Mouse (Mus musculus) urinary bladder, adult 18-20 months (tissue): Measurements from ENCODE around the gene Map3k4.
A peak's percentile ranks its signal among the peaks of the same experiment; 100 is the strongest.

ENCODE experiments used
- DNase-seq, 2 experiments: peaks; one replicate each; pipeline ENCODE4 v3.0.0; 2022; ENCODE audit warnings: low spot score in 2 of 2, mixed read lengths in 2 of 2

The Map3k4 gene

GRCm38 (mm10) chr17:12318663-12319201 lies at the start of gene Map3k4:
Map3k4 (minus strand) TSS chr17:12318796.
- peak; percentile 89 to 97 for DNase-seq

- DNase-seq: peak; percentile 37 to 39
Observed at GRCm38 (mm10) chr17:12367373-12367930, 48.9 kb upstream of the Map3k4 start.

DNA sequence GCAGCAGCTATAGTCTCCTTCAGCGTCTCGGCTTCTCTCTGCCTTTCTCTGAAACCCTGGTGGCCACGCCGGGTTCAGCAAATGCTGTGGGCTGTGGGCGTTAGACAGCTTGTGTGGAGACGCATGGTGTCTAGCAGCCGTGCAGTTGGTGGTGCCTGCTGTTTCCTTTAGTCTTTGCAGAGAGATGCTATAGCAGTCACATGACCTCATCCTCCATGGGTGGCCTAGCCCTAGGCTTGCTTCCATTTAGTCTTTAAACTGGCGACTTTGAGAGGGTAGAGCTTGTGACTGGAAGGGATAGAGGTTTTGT lies 45.8 kb upstream of the Map3k4 start:
- no peak for DNase-seq

DNA sequence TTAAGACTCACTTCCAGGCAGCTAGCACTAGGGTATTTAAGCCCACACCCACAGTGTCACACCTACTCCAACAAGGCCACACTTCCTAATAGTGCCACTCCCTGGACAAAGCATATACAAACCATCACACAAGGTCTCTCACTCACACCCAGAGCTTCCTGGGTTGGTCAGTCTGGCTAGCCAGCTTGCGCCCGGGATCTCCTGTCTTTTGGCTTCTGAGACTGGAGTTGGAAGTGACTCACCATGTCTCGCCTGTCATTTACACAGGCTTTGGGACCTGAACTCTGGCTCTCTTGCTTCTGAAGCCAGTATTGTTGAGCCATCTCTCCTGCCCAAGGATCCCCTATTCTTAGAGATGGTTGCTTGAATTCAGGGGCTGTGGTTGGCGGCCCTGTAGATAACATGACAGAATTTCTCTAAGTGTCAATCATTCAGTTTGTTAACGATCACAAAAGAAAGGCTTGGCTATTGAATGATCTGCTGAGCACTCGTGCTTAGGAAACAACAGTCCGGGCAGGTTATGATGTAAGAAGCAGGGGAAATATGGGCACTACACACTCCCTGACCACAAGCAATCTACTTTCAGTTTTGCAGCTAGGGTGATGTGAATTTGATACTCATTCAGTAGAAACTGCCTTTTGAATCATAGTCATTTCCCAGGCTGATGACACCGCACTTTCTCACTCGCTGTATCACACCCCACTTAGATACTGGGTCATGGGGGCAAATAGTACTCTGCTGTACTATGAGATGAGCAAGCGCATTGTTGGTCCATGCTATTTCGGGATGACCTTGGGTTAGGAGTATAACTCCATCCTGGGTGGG lies 45.2 kb upstream of the Map3k4 start:
- no peak for DNase-seq

GRCm38 (mm10) chr17:12359876-12360275 lies 41.3 kb upstream of the Map3k4 start:
- DNase-seq: no peak

DNA sequence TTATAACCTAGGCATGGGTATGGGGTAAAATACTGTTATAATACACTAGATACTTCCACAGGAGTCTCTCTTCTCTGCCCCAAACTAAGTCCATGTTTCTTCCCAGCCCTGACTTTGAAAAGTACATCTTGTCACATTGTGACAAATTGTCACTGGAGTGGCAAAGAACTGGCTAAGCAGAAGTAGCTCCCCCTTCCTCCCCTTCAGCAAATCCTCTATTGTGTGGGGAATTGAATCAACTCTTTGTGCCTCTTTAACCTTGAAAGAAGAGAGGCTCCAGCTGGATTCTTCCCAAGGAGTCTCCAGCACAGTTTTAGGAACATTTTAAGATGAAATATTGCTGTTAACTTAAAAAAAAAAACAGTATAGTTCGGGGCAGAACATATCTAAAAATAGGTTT lies 34.2 kb upstream of the Map3k4 start:
- DNase-seq: no peak

GRCm38 (mm10) chr17:12351564-12351963 lies 33.0 kb upstream of the Map3k4 start:
- peak in 1 of 2 experiments; percentile 11 for DNase-seq

DNA sequence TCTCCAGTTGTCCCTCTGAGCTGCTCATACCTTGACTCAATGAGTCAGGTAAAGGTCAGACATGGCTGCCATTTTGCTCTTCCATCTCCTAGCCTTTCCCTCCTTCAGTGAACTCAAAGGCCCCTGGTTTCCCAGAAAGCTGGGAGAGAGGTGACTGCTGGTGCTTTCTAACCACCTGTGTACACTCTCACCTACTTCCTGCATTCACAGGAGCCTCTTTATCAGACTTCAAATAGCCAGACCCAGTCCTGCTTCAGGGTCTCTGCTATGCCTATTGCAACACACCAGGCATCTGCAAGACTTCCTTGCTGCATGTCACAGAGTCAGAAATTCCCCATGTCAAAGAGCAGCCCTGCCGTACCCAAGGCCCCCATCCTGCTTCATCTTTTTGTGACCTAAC lies 28.9 kb upstream of the Map3k4 start:
- no peak for DNase-seq

DNA sequence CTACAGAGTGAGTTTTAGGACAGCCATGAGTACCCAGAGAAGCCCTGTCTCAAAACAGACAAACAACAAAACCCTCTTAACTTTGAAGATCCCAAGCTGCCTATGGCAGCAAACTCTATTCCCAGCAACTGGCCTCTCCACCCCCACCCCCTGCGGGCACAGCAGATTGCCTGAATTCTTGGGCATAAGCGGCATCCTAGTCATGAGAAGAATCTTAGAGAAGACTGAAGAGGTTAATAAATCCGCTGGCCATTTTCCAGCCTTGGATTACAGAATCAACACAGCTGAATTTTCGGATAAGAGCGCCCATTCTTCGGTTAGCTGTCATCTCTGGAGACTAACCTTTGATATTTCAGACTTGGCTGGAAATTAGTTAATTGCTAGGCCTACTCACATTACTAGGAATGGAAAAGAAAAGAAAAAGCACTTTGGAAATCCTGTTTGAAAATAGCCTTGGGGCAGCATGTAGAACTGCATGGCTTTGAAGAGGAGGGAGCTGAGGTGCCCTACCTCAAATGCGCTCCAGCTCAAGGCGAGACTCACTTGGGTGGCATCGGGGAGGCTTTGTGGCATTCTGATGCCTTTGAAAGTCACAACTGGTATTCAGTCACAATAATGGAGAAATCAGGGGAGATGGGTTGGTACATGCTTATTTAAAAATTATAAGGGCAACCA lies 25.2 kb upstream of the Map3k4 start:
- DNase-seq: no peak

- no peak for DNase-seq
Observed at GRCm38 (mm10) chr17:12337156-12337555, 18.6 kb upstream of the Map3k4 start.

- DNase-seq: no peak
Observed at GRCm38 (mm10) chr17:12336073-12336868, 17.7 kb upstream of the Map3k4 start.

GRCm38 (mm10) chr17:12335115-12335514 lies 16.5 kb upstream of the Map3k4 start:
- no peak for DNase-seq

DNA sequence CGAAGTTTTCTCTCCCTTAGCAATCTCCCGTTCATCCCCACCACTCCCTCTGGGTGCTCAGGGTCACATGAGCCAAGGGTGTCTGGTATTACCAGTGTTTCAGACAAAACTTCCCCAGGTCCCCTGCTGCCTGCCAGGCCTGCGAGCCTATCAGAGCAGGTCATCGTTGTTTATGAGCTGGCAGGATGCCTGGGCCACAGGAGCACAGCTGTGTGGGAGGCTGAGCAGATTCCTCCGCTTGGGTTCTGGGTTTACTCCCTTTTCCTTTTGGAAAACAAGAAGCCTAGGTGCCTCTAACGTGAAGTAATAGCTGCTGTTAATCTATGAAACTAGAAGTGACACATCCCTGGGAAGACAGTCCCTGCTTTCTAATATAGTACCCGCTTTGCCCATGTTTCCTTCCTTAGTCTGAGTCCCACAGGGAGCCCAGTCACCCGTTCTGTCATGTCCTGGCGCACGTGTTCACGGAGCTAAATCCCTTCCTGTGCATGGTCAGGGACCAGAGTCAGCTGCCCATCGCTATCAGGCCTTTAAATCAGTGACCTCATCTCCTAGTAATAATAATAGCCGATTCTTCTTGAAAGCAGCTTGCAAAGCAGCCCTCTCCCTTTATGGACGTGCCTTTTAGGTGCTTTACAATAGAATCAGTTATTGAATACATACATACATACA lies 9.4 kb upstream of the Map3k4 start:
- peak; percentile 66 to 80 for DNase-seq

- no peak for DNase-seq
Observed at GRCm38 (mm10) chr17:12319786-12320185, 1.2 kb upstream of the Map3k4 start.

GRCm38 (mm10) chr17:12317954-12318651 lies 493 bp downstream of the Map3k4 start:
- peak in 1 of 2 experiments; percentile 44 for DNase-seq

GRCm38 (mm10) chr17:12317607-12317953 lies 1.0 kb downstream of the Map3k4 start:
- DNase-seq: no peak

GRCm38 (mm10) chr17:12316251-12316650 lies 2.3 kb downstream of the Map3k4 start:
- peak in 1 of 2 experiments; percentile 42 for DNase-seq

- no peak for DNase-seq
Observed at GRCm38 (mm10) chr17:12312248-12312647, 6.3 kb downstream of the Map3k4 start.

GRCm38 (mm10) chr17:12309493-12309892 lies 9.1 kb downstream of the Map3k4 start:
- no peak for DNase-seq

DNA sequence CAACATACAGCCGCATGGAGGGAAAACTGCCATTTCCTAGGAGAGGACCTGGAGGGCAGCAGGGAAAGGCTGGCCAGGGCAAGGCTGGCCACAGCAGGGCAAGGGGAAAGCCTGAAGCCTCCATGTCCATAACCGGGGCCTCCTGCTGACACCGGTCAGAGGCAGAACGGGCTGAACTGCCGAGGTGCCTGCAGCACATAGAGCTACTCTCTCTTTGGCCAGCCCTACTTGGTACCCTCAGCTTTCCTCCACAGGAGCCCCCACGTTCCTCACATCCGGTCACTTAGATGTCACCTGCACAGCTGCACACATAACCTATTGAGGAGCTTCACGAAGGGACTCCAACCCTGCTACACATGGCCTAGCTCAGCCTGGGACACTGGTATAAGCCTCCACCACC lies 9.5 kb downstream of the Map3k4 start:
- DNase-seq: no peak
